Comparison of ENCODE assay signal across 13 mouse cellular contexts in the genomic region with DNA sequence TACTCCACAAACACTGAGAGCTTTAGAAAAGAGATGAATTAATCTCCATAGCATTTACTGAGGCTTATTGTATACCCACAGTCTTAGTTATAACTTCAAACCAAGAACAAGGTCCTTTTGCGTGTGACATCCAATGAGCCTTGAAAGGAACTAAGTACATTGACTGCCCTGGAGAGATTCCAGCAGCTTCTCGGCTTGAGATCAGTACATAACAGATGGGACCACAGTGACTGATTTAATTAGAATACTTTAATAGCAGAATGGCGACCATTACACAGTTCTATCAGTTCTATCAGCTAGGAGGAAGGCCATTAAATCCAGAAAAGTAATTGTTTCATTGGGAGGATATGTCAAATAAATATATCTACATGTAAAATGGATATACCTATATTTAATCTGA.
DNase-seq lines count a peak whose midpoint lies in the region; ATAC-seq and TF ChIP-seq lines count a peak whose summit lies in the region.
"Had no signal": no experiment of that assay in that cellular context is flagged by ENCODE, and none has a peak within 500 bp of the region (broad histone marks: within the 10 kb centered on the region; RNA-seq: fewer than 3 reads in every experiment).

No protein-coding gene starts in this region.

- no peak for TF ChIP-seq CTCF in cerebellum, adult 2 months (IDR thresholded peaks at IDR 0.05; ENCODE audit: borderline replicate concordance, insufficient read depth, low read depth, low read length)
- no peak for TF ChIP-seq CTCF in forebrain, postnatal 0 days (IDR thresholded peaks at IDR 0.05; ENCODE audit: low read depth)

- H3K27ac ChIP-seq in cerebellum, adult 2 months (ENCODE audit: insufficient read depth, low read length), result no peak overlapping the region
- H3K27ac ChIP-seq in forebrain, postnatal 0 days (ENCODE audit: low read depth, low read length), result no peak overlapping the region
- H3K27ac ChIP-seq: limb, embryonic 12.5 days had no signal

- H3K9me3 ChIP-seq in forebrain, postnatal 0 days (ENCODE audit: low read length), result no peaks in the 10 kb centered on the region
- H3K9me3 ChIP-seq: limb, embryonic 12.5 days had no signal

- H3K4me2 ChIP-seq in forebrain, postnatal 0 days (ENCODE audit: low read depth), result no peak overlapping the region
- H3K4me2 ChIP-seq: limb, embryonic 12.5 days had no signal

- peak; percentile 4 for DNase-seq in cerebellum, adult 11-12 months
- DNase-seq in cerebellum, adult 8-10 months, result no peak
- DNase-seq in cerebellum, adult 2 months, result peak; percentile 19 to 45
- peak; percentile 46 for DNase-seq in forebrain, postnatal 0 days
- DNase-seq in mesoderm, embryonic 11.5 days (ENCODE audit: low read depth, low spot score), result peak; percentile 2
- DNase-seq in liver, result no peak
- no peak for DNase-seq in urinary bladder, postnatal 36 days (ENCODE audit: low spot score in 2 of 2)
- no peak for DNase-seq in left cerebral cortex, adult 9 months (ENCODE audit: low spot score in 2 of 2)
- DNase-seq: adrenal gland, postnatal 36 days; embryo, embryonic 11 days; kidney, adult 18-20 months; lung, adult 18-20 months had no signal

- no peaks in the 10 kb centered on the region for H3K4me1 ChIP-seq in cerebellum, adult 2 months (ENCODE audit: control insufficient read depth, insufficient read depth, low read length)
- no peaks in the 10 kb centered on the region for H3K4me1 ChIP-seq in forebrain, postnatal 0 days (ENCODE audit: insufficient read depth)
- H3K4me1 ChIP-seq: limb, embryonic 12.5 days had no signal

- ATAC-seq in forebrain, postnatal 0 days, result 0 out of 2 replicates have a peak, but pooled peaks have one; percentile 8

- H3K4me3 ChIP-seq in cerebellum, adult 2 months (replicated peaks; ENCODE audit: insufficient read depth, low read depth, low read length), result no peak overlapping the region
- H3K4me3 ChIP-seq in forebrain, postnatal 0 days (ENCODE audit: low read depth, low read length), result no peak overlapping the region
- H3K4me3 ChIP-seq: limb, embryonic 12.5 days had no signal

- H3K27me3 ChIP-seq in cerebellum, adult 2 months (ENCODE audit: control insufficient read depth, insufficient read depth, low read length), result no peaks in the 10 kb centered on the region; the same call in 1 of the 2 replicates
- no peaks in the 10 kb centered on the region for H3K27me3 ChIP-seq in forebrain, postnatal 0 days (ENCODE audit: insufficient read depth, low read length)
- H3K27me3 ChIP-seq: limb, embryonic 12.5 days had no signal

- TF ChIP-seq POLR2A in cerebellum, adult 2 months (IDR thresholded peaks at IDR 0.05; ENCODE audit: borderline replicate concordance, insufficient read depth, low read length), result no peak

- H3K36me3 ChIP-seq in forebrain, postnatal 0 days (ENCODE audit: insufficient read depth), result no peaks in the 10 kb centered on the region
- H3K36me3 ChIP-seq: limb, embryonic 12.5 days had no signal

- no peak overlapping the region for H3K9ac ChIP-seq in forebrain, postnatal 0 days
- H3K9ac ChIP-seq: limb, embryonic 12.5 days had no signal

- 5% methylated on average over 3 of the region's 3 CpGs for WGBS in cerebellum, adult 2 months
- 7% methylated on average over 3 of the region's 3 CpGs for WGBS in forebrain, postnatal 0 days

Comparison
In these comparisons a context has a peak if more than half of its experiments do, and no peak if none do; other contexts are left out.
1. DNase-seq: peak in cerebellum, adult 11-12 months (single experiment), cerebellum, adult 2 months (2 of 2), forebrain, postnatal 0 days (single experiment) and mesoderm, embryonic 11.5 days (single experiment); none in cerebellum, adult 8-10 months (single experiment), liver (single experiment), urinary bladder, postnatal 36 days (0 of 2) and left cerebral cortex, adult 9 months (0 of 2).